Mouse (Mus musculus) small intestine, adult 2 months (tissue): Measurements from ENCODE around the gene Adipoq. TPM values are rescaled to one million over a fixed set of nuclear protein-coding genes. Genes with fewer than 3 reads are reported as not detected.

Experiments used
- H3K27ac ChIP-seq: fragments of 200-500 bp; 2 replicates; pipeline ENCODE4 v1.5.1; 2012; ENCODE audit warnings: low read depth, low read length, control low read depth, inconsistent platforms; ENCODE audit not compliant: insufficient read depth
- H3K27me3 ChIP-seq: fragments of 200-500 bp; 2 replicates; pipeline ENCODE4 v1.6.1; 2012; ENCODE audit warnings: mild to moderate bottlenecking, moderate library complexity, low read length, inconsistent platforms; ENCODE audit not compliant: control insufficient read depth, insufficient read depth
- H3K36me3 ChIP-seq: fragments of 200-500 bp; 2 replicates; pipeline ENCODE4 v1.6.1; 2012; ENCODE audit warnings: mild to moderate bottlenecking, low read length, control low read depth, inconsistent platforms; ENCODE audit not compliant: control insufficient read depth, insufficient read depth
- H3K4me1 ChIP-seq: fragments of 200-500 bp; 2 replicates; pipeline ENCODE4 v1.6.1; 2012; ENCODE audit warnings: low read length, inconsistent platforms, mixed read lengths; ENCODE audit not compliant: control insufficient read depth, insufficient read depth, insufficient read length
- H3K4me3 ChIP-seq: fragments of 200-500 bp; 2 replicates; pipeline ENCODE4 v1.5.1; 2012; ENCODE audit warnings: low read depth, mild to moderate bottlenecking, control low read depth, inconsistent platforms, low read length, moderate library complexity
- CTCF ChIP-seq: fragments of 200-500 bp; IDR thresholded peaks from 2 replicates; pipeline ENCODE4 v1.5.1; 2012; ENCODE audit warnings: low read depth, mild to moderate bottlenecking, control low read depth, inconsistent platforms, low read length, moderate library complexity, mixed read lengths; ENCODE audit not compliant: insufficient replicate concordance, insufficient read length; ENCODE audit errors: extremely low read depth
- POLR2A ChIP-seq: fragments of 200-500 bp; IDR thresholded peaks from 2 replicates; pipeline ENCODE4 v1.6.1; 2012; ENCODE audit warnings: low read depth, mild to moderate bottlenecking, control low read depth, inconsistent platforms, low read length, moderate library complexity
- WGBS: fragments of 180-500 bp; shearing (Covaris S2); methylation state at CpG from one replicate; pipeline ENCODE4 v1.1.7; 2018; 5-methylcytosine and 5-hydroxymethylcytosine counted together
- polyA plus RNA-seq: library from polyadenylated mRNA; depleted of rRNA; stranded (reverse); fragments of >200 nt; gene quantifications from 2 replicates; pipeline ENCODE4 v1.2.3, GENCODE M21; 2012

The Adipoq gene
- polyA plus RNA-seq, 1 experiment = 1.0 TPM

- Histone ChIP-seq H3K27ac (peak overlapping the region; percentile 56), H3K27me3 (no peaks in the 10 kb centered on the region), H3K36me3 (no peaks in the 10 kb centered on the region), H3K4me3 (peak overlapping the region; percentile 58), H3K4me1 (no peaks in the 10 kb centered on the region)
- WGBS = 6% methylated on average over 15 of the region's 15 CpGs
- TF ChIP-seq POLR2A = no peak
- TF ChIP-seq CTCF = no peak
Observed at GRCm38 (mm10) chr16:23102340-23103037, 43.8 kb upstream of the Adipoq start.

DNA sequence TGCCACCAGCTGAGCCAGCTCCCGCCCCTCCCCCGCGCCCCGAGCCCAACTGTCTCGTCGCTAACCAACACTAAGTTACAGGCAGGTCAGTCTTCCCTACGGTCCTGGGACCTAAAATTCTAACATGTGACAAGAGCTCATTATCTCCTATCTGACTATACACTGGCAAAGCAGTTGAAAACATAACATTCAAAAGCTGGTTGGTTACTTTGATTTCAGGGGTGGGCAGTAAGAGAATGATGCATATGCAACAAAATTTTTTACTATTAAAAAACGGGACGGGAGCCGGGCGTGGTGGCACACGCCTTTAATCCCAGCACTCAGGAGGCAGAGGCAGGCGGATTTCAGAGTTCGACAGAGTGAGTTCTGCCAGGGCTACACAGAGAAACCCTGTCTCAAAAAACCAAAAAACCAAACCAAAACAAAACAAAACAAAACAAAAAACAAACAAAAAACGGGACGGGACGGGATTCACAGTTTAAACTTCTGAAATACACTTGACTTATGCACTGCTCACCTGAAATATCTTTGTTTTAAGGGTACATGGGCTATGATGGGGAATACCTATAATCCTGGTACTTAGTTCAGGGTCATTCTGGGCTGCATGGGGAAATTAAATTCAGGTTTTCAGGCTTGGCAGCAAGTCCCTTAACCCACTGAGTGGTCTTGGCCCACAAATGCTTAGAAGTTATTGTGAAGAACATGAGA lies 43.1 kb upstream of the Adipoq start:
- Histone ChIP-seq H3K27ac (no peak overlapping the region), H3K27me3 (no peaks in the 10 kb centered on the region), H3K36me3 (no peaks in the 10 kb centered on the region), H3K4me1 (no peaks in the 10 kb centered on the region), H3K4me3 (peak overlapping the region; percentile 58)
- no peak for TF ChIP-seq CTCF
- TF ChIP-seq POLR2A = no peak
- 24% methylated on average over 17 of the region's 17 CpGs for WGBS

GRCm38 (mm10) chr16:23103841-23104240 lies 42.5 kb upstream of the Adipoq start:
- H3K27ac ChIP-seq = no peak overlapping the region
- 77% methylated on average over 2 of the region's 2 CpGs for whole genome bisulfite sequencing
- TF ChIP-seq POLR2A (no peak), CTCF (no peak)
- H3K36me3 ChIP-seq = peaks cover 2% of the 10 kb centered on the region
- H3K27me3 ChIP-seq = no peaks in the 10 kb centered on the region
- H3K4me3 ChIP-seq = no peak overlapping the region
- no peaks in the 10 kb centered on the region for H3K4me1 ChIP-seq

DNA sequence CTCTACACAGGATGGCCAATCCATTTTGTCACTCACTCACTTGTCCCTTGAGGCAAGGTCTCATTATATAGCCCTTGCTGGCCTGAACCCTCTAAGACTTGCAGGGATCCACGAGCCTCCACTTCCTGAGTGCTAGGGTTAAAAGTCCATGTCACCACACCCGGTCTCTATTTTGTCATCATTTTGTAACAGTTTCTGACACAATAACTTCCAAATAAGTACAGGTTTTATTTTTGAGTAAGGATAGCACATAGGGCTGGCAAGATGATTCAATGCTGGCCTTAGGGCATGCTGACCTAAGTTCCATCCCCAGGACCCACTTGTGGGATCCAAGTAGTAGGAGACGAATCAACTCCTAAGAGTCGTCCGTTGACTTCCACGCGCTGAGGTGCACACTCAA lies 40.2 kb upstream of the Adipoq start:
- H3K36me3 ChIP-seq = peaks cover 20% of the 10 kb centered on the region
- 33% methylated on average over 7 of the region's 7 CpGs for WGBS
- no peaks in the 10 kb centered on the region for H3K4me1 ChIP-seq
- no peak overlapping the region for H3K4me3 ChIP-seq
- TF ChIP-seq POLR2A = no peak; the same call in 1 of the 2 replicates
- no peak for TF ChIP-seq CTCF
- H3K27me3 ChIP-seq = no peaks in the 10 kb centered on the region
- peak overlapping the region; percentile 48 for H3K27ac ChIP-seq

DNA sequence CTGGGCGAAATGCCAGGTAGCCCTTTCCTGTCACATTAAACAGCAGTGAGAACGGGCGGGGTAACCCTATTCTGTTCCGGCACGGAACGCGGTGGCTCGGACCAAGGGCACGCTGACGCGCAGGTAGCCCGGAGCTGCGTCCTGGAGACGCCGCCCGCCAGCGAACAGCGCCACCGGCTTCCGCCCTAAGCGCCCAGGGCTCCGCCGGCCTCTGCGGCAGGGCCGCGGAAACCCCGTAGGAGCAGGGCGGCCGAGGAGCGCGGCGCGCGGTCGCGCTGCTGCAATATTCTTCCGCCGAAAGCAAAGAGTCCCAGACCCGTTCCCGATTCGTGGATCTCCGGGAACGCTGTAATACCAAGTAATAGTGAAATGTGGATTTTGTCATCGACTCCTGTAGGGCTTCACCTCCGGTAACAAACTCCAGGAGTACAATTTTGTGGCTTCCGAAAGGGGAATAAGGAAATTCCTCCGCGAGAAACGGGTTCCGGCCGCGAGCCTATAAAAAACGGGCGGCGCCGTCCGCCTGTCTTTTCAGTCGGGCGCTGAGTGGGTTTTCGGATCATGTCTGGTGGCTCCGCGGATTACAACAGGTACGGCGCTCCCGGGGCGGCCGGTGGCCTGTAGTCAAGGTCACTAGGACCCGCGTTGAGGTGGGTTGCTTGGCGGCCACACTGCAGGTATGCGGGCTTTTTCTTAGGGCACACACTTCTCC lies 38.9 kb upstream of the Adipoq start, which contains the start of gene Eif4a2:
Gene Eif4a2, plus strand, starts transcription at position 214 of the 712 bp plus-strand sequence.
- H3K4me1 ChIP-seq = no peaks in the 10 kb centered on the region; the same call in 1 of the 2 replicates
- peak within 1 kb of the TSS; percentile 80 for H3K4me3 ChIP-seq
- H3K36me3 ChIP-seq = peaks cover 32% of the 10 kb centered on the region
- H3K27ac ChIP-seq = peak within 1 kb of the TSS; percentile 97
- no peaks in the 10 kb centered on the region for H3K27me3 ChIP-seq
- WGBS = under 1% methylated on average over 71 of the region's 71 CpGs
- TF ChIP-seq CTCF (peak; percentile 25; the same call in 1 of the 2 replicates), POLR2A (peak; percentile 95)

DNA sequence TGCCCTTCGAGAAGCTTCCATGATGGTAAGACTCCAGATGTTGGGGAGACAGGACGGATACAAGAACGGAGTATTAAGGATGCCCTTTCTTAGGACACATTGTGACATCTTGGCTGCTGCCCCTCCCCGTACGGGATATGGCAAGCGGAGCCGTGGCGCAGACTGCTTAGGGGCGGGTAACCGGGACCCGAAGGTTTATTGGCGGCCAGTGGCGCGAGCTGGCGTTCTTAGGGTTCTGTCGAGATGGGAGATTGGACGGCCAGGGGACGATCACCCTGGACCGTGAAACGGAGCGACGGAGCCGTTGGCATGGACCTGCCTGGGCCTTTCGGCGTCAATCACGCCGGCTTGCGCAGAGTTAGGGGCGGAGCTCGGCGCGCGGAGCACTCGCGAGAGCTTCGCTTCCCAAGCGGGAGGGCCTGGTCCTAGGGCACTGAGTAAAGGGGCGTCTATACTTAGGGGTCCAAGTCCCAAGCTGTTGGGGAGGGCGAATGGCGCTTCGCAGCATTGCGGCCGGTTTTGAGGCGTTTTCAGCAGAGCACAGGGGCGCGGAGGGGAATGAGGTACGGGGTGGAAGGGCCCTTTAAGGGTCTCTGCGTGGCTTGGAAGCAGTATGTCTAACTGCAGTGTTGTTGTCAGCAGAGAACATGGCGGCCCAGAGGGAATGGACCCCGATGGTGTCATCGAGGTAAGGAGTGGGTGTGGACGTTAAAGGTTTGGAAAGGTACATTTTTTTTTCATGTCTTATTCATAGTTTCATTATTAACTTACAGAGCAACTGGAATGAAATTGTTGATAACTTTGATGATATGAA lies 38.2 kb upstream of the Adipoq start:
- Histone ChIP-seq H3K4me1 (no peaks in the 10 kb centered on the region; the same call in 1 of the 2 replicates), H3K4me3 (peak overlapping the region; percentile 80), H3K27me3 (no peaks in the 10 kb centered on the region), H3K27ac (peak overlapping the region; percentile 97), H3K36me3 (peaks cover 40% of the 10 kb centered on the region)
- under 1% methylated on average over 52 of the region's 52 CpGs for WGBS
- TF ChIP-seq POLR2A (no peak; the same call in none of the 2 replicates), CTCF (no peak)

GRCm38 (mm10) chr16:23108943-23109342 lies 37.4 kb upstream of the Adipoq start:
- no peaks in the 10 kb centered on the region; the same call in 1 of the 2 replicates for H3K4me1 ChIP-seq
- peak overlapping the region; percentile 80; the same call in 1 of the 2 replicates for H3K4me3 ChIP-seq
- no peaks in the 10 kb centered on the region for H3K27me3 ChIP-seq
- peaks cover 42% of the 10 kb centered on the region for H3K36me3 ChIP-seq
- 2% methylated on average over 5 of the region's 5 CpGs for WGBS
- TF ChIP-seq POLR2A = no peak
- no peak for TF ChIP-seq CTCF
- no peak overlapping the region for H3K27ac ChIP-seq
